Mouse (Mus musculus) spleen, postnatal 36 days (tissue): ENCODE data around the gene Cyp2c50.
"Not testable (repeated sequence)": the region's sequence is repeated elsewhere in the genome, so short reads cannot be mapped to it uniquely, and the experiment has no call there.

Experiments used
- DNase-seq, 2 experiments: peaks; one replicate each; pipeline ENCODE4 v3.0.0; 2022; ENCODE audit warnings: low spot score in 2 of 2, mixed read lengths in 1 of 2

Cyp2c50 gene

GRCm38 (mm10) chr19:40089421-40089820 lies at the start of gene Cyp2c50:
TSS of gene Cyp2c50 (plus strand) at chr19:40089688.
- DNase-seq = not testable (repeated sequence)

DNA sequence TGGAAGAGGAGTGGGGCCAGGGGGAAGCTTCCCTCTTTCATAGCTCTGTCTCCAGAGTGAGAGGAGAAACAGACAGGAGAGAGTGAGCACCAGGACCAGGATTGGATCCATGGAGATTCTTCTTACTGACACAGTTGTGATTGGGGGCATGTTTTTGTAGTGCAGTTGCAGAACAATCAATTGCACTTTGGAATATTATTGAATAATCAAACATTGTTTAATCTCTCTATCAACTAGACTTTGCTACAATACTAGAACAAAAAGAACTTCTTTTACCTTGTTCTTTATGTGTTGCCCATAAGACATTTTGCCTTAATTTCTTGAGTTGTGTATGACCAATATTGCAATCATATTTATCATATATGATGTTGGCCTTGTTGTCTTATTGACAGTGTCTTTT lies 15.8 kb upstream of the Cyp2c50 start, which contains the start of gene Cyp2c54:
TSS of gene Cyp2c54 (minus strand) at position 127 of the 400 bp plus-strand sequence.
- no peak for DNase-seq

- DNase-seq = no peak
These were observed 1.1 kb upstream of the Cyp2c50 start for GRCm38 (mm10) chr19:40088381-40088780.

GRCm38 (mm10) chr19:40091111-40091510 lies 1.6 kb downstream of the Cyp2c50 start:
- DNase-seq = no peak

GRCm38 (mm10) chr19:40119624-40120023 lies 30.1 kb downstream of the Cyp2c50 start:
- not testable (repeated sequence) for DNase-seq

DNA sequence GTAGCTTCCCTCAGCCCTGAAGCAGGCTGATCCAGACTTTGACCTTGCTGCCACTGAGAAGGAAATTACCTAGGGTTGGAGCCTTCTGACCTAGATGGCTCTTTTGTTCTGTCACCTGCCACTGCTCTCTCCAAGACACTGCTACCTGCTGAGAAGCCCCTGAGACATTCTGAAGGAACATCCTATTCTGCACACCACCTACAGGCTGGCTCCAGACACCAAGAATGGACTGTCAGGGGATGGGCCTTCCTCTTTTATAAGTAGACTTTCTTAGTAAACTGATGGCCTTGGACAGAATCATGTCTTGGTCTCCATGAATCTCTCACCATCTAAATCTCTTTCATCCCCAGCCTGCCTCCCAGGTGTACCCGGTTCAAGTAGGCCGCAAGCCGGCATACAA lies 35.7 kb downstream of the Cyp2c50 start:
- not testable (repeated sequence) for DNase-seq

- not testable (repeated sequence) for DNase-seq
These were observed 37.5 kb downstream of the Cyp2c50 start for GRCm38 (mm10) chr19:40126996-40127395.
